Mouse (Mus musculus): ENCODE results near the gene Olfr629. TPM values are rescaled to one million over a fixed set of nuclear protein-coding genes. Genes with fewer than 3 reads are reported as not detected.
"Not testable (repeated sequence)": the region's sequence is repeated elsewhere in the genome, so short reads cannot be mapped to it uniquely, and the experiment has no call there.

The Olfr629 gene
- total and polyA plus RNA-seq, 3 experiments = not detected

DNA sequence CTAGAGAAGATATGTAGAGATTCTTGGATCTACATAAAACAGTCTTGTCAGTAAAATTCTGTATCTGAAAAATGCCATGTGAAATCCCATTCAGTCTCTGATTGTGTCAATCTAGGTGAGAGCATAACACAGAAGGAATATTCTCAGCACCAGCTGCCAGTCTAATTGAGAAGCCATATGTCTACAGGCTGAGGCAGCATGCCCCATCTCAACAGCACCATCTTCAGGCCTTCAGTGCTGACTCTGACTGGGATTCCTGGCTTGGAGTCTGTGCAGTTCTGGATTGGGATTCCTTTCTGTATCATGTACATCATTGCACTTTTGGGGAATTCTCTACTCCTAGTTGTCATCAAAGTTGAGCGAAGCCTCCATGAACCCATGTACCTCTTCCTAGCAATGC, 28.3 kb downstream of the Olfr629 start:
- not testable (repeated sequence) for H3K9ac ChIP-seq (ENCODE audit: control insufficient read depth, low read depth, low read length, poor library complexity, severe bottlenecking); DNase-seq (ENCODE audit: low read depth, low spot score)

DNA sequence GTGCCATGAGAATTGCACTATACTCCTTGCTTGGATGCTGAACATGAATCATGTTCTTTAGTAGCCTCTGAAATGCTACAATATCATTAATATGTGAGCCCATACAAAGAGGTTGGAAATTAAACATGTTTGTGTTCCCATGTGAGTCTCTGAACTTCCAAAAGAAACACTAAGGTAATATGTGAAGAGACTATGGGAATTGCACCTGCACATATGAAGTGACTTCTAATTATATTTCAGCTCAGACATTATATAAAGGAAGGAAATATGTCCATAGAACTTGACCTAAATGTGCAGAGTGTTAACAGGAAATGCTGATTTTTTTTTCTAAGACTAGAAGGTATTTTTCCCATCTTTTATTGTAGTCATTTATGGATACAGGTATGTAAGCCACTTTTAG, 30.4 kb downstream of the Olfr629 start, which contains the start of gene Olfr243:
TSS of gene Olfr243 (plus strand) at position 301 of the 400 bp plus-strand sequence.
- H3K4me1 ChIP-seq (ENCODE audit: control insufficient read depth in 1 of 2, insufficient read depth in 2 of 2, low read length in 2 of 2) = no peaks in the 10 kb centered on the region
- no peak for DNase-seq (ENCODE audit: low read depth, low spot score)

More for the DNA sequence above, 28.3 kb downstream of the Olfr629 start:
- not testable (repeated sequence) for H3K4me3 ChIP-seq (ENCODE audit: control insufficient read depth in 1 of 2, insufficient read depth in 1 of 2, low read depth in 2 of 2, low read length in 2 of 2); H3K27me3 ChIP-seq (ENCODE audit: control insufficient read depth in 1 of 2, insufficient read depth in 2 of 2, low read length in 2 of 2); H3K9me3 ChIP-seq (replicated peaks; ENCODE audit: insufficient read depth, low read length); H3K36me3 ChIP-seq (ENCODE audit: control insufficient read depth in 1 of 2, insufficient read depth in 2 of 2, low read length in 2 of 2); H3K79me2 ChIP-seq (ENCODE audit: control insufficient read depth, insufficient read depth, low read length, poor library complexity); H3K4me1 ChIP-seq (ENCODE audit: control insufficient read depth in 1 of 2, insufficient read depth in 2 of 2, low read length in 2 of 2); H3K27ac ChIP-seq (ENCODE audit: control insufficient read depth, low read depth, low read length)

GRCm38 (mm10) chr7:103712024-103712423, 32.7 kb downstream of the Olfr629 start:
- no peak for DNase-seq (ENCODE audit: low read depth, low spot score)

More for the DNA sequence above, 30.4 kb downstream of the Olfr629 start, which contains the start of gene Olfr243:
- H3K4me3 ChIP-seq (ENCODE audit: control insufficient read depth in 1 of 2, insufficient read depth in 1 of 2, low read depth in 2 of 2, low read length in 2 of 2) = no peak within 1 kb of the TSS
- H3K9ac ChIP-seq (ENCODE audit: control insufficient read depth, low read depth, low read length, poor library complexity, severe bottlenecking) = no peak within 1 kb of the TSS
- no peaks in the 10 kb centered on the region; a peak in 1 of 4 replicates for H3K27me3 ChIP-seq (ENCODE audit: control insufficient read depth in 1 of 2, insufficient read depth in 2 of 2, low read length in 2 of 2)
- H3K9me3 ChIP-seq (replicated peaks; ENCODE audit: insufficient read depth, low read length) = no peaks in the 10 kb centered on the region
- TF ChIP-seq POLR2AphosphoS5 (IDR thresholded peaks at IDR 0.05; ENCODE audit: borderline replicate concordance, low read depth, low read length) = no peak
- TF ChIP-seq MYC (IDR thresholded peaks at IDR 0.05; ENCODE audit: low read depth, low read length) = no peak
- TF ChIP-seq POLR2A (IDR thresholded peaks at IDR 0.05; ENCODE audit: control insufficient read depth in 1 of 2, insufficient read depth in 1 of 2, low read depth in 1 of 2, low read length in 2 of 2, poor library complexity in 1 of 2) = no peak
- TF ChIP-seq TCF12 (IDR thresholded peaks at IDR 0.05; ENCODE audit: low read depth, low read length) = no peak
- no peak for TF ChIP-seq MYB (IDR thresholded peaks at IDR 0.05; ENCODE audit: low read depth, low read length)
- no peak for TF ChIP-seq ZMIZ1 (IDR thresholded peaks at IDR 0.05; ENCODE audit: low read depth, low read length)
- no peak for TF ChIP-seq TAL1 (IDR thresholded peaks at IDR 0.05; ENCODE audit: low read length)
- TF ChIP-seq EP300 (IDR thresholded peaks at IDR 0.05; ENCODE audit: low read depth in 1 of 2, low read length in 2 of 2) = no peak
- TF ChIP-seq POLR2AphosphoS2 (IDR thresholded peaks at IDR 0.05; ENCODE audit: low read length) = no peak
- no peak for TF ChIP-seq USF1 (IDR thresholded peaks at IDR 0.05; ENCODE audit: low read depth, low read length)
- TF ChIP-seq GATA1 (IDR thresholded peaks at IDR 0.05; ENCODE audit: low read depth, low read length) = no peak
- TF ChIP-seq ZC3H11A (IDR thresholded peaks at IDR 0.05; ENCODE audit: low read depth, low read length) = no peak
- TF ChIP-seq CTCF (IDR thresholded peaks at IDR 0.05 in 2 of 3, conservative IDR thresholded peaks at IDR 0.05 in 1 of 3; ENCODE audit: control insufficient read depth in 1 of 3, insufficient read depth in 1 of 3, low read depth in 2 of 3, low read length in 3 of 3, poor library complexity in 1 of 3, severe bottlenecking in 1 of 3) = no peak
- no peaks in the 10 kb centered on the region for H3K79me2 ChIP-seq (ENCODE audit: control insufficient read depth, insufficient read depth, low read length, poor library complexity)
- H3K27ac ChIP-seq (ENCODE audit: control insufficient read depth, low read depth, low read length) = no peak within 1 kb of the TSS
- H3K36me3 ChIP-seq (ENCODE audit: control insufficient read depth in 1 of 2, insufficient read depth in 2 of 2, low read length in 2 of 2) = no peaks in the 10 kb centered on the region

More at GRCm38 (mm10) chr7:103712024-103712423, 32.7 kb downstream of the Olfr629 start:
- no peaks in the 10 kb centered on the region for H3K9me3 ChIP-seq (replicated peaks; ENCODE audit: insufficient read depth, low read length)
- H3K4me3 ChIP-seq (ENCODE audit: control insufficient read depth in 1 of 2, insufficient read depth in 1 of 2, low read depth in 2 of 2, low read length in 2 of 2) = no peak overlapping the region
- no peaks in the 10 kb centered on the region for H3K79me2 ChIP-seq (ENCODE audit: control insufficient read depth, insufficient read depth, low read length, poor library complexity)
- no peak overlapping the region for H3K9ac ChIP-seq (ENCODE audit: control insufficient read depth, low read depth, low read length, poor library complexity, severe bottlenecking)
- H3K27me3 ChIP-seq (ENCODE audit: control insufficient read depth in 1 of 2, insufficient read depth in 2 of 2, low read length in 2 of 2) = no peaks in the 10 kb centered on the region; a peak in 1 of 4 replicates
- H3K4me1 ChIP-seq (ENCODE audit: control insufficient read depth in 1 of 2, insufficient read depth in 2 of 2, low read length in 2 of 2) = no peaks in the 10 kb centered on the region
- no peak overlapping the region for H3K27ac ChIP-seq (ENCODE audit: control insufficient read depth, low read depth, low read length)
- H3K36me3 ChIP-seq (ENCODE audit: control insufficient read depth in 1 of 2, insufficient read depth in 2 of 2, low read length in 2 of 2) = no peaks in the 10 kb centered on the region
- no peak for TF ChIP-seq MYB (IDR thresholded peaks at IDR 0.05; ENCODE audit: low read depth, low read length)
- TF ChIP-seq MEF2A (IDR thresholded peaks at IDR 0.05; ENCODE audit: extremely low read depth, insufficient replicate concordance, low read depth, low read length, poor library complexity, severe bottlenecking) = no peak
- no peak for TF ChIP-seq POLR2AphosphoS2 (IDR thresholded peaks at IDR 0.05; ENCODE audit: low read length)
- TF ChIP-seq POLR2AphosphoS5 (IDR thresholded peaks at IDR 0.05; ENCODE audit: borderline replicate concordance, low read depth, low read length) = no peak
- no peak for TF ChIP-seq ZNF384 (IDR thresholded peaks at IDR 0.05; ENCODE audit: low read depth, low read length)
- no peak for TF ChIP-seq ZC3H11A (IDR thresholded peaks at IDR 0.05; ENCODE audit: low read depth, low read length)
- TF ChIP-seq MXI1 (IDR thresholded peaks at IDR 0.05; ENCODE audit: low read depth, low read length) = no peak
- no peak for TF ChIP-seq SMC3 (IDR thresholded peaks at IDR 0.05; ENCODE audit: low read depth, low read length)
- no peak for TF ChIP-seq CHD1 (IDR thresholded peaks at IDR 0.05; ENCODE audit: low read depth, low read length)
- no peak for TF ChIP-seq ZMIZ1 (IDR thresholded peaks at IDR 0.05; ENCODE audit: low read depth, low read length)
- TF ChIP-seq NELFE (IDR thresholded peaks at IDR 0.05; ENCODE audit: low read depth, low read length) = no peak
- TF ChIP-seq BHLHE40 (IDR thresholded peaks at IDR 0.05; ENCODE audit: borderline replicate concordance, low read depth, low read length) = no peak
- TF ChIP-seq ETS1 (IDR thresholded peaks at IDR 0.05; ENCODE audit: low read depth, low read length) = no peak
- no peak for TF ChIP-seq GABPA (IDR thresholded peaks at IDR 0.05; ENCODE audit: low read depth, low read length)
- TF ChIP-seq NRF1 (IDR thresholded peaks at IDR 0.05; ENCODE audit: insufficient read depth, low read depth, low read length, poor library complexity, severe bottlenecking) = no peak
